Mouse (Mus musculus) gastrocnemius, adult 8-10 months (tissue): ENCODE results near the gene Ednrb. TPM values are rescaled to one million over a fixed set of nuclear protein-coding genes. Genes with fewer than 3 reads are reported as not detected.

Source experiments
- DNase-seq, 2 experiments: peaks; one replicate each; pipeline ENCODE4 v3.0.0; 2022; ENCODE audit warnings: low spot score in 2 of 2
- total RNA-seq, 4 experiments: library from RNA; stranded (reverse); gene quantifications; 2 replicates each; pipeline ENCODE4 v1.2.4; 2022

The Ednrb gene
- total RNA-seq, result 1 to 10 TPM; 4.0 to 6.4 (median 5.2) TPM

GRCm38 (mm10) chr14:103844011-103844549, at the start of gene Ednrb:
Gene Ednrb, minus strand, starts transcription at chr14:103844402.
- no peak for DNase-seq

GRCm38 (mm10) chr14:103892411-103892938, 48.3 kb upstream of the Ednrb start:
- DNase-seq, result no peak

GRCm38 (mm10) chr14:103890761-103891160, 46.6 kb upstream of the Ednrb start:
- DNase-seq, result no peak

GRCm38 (mm10) chr14:103884892-103885575, 40.8 kb upstream of the Ednrb start:
- no peak for DNase-seq

- DNase-seq, result no peak
These were observed 38.7 kb upstream of the Ednrb start for GRCm38 (mm10) chr14:103882943-103883342.

- DNase-seq, result no peak
These were observed 32.9 kb upstream of the Ednrb start for GRCm38 (mm10) chr14:103877117-103877516.

- DNase-seq, result no peak
These were observed 32.4 kb upstream of the Ednrb start for GRCm38 (mm10) chr14:103876598-103876997.

- DNase-seq, result no peak
These were observed 22.4 kb upstream of the Ednrb start for GRCm38 (mm10) chr14:103866636-103867035.

- no peak for DNase-seq
These were observed 21.0 kb upstream of the Ednrb start for GRCm38 (mm10) chr14:103865226-103865625.

GRCm38 (mm10) chr14:103850071-103850845, 6.1 kb upstream of the Ednrb start:
- no peak for DNase-seq

GRCm38 (mm10) chr14:103845716-103846115, 1.5 kb upstream of the Ednrb start:
- DNase-seq, result no peak

- no peak for DNase-seq
These were observed 742 bp upstream of the Ednrb start for GRCm38 (mm10) chr14:103844944-103845343.

- DNase-seq, result peak in 1 of 2 experiments; percentile 5
These were observed 716 bp downstream of the Ednrb start for GRCm38 (mm10) chr14:103843371-103844001.

GRCm38 (mm10) chr14:103842896-103843295, 1.3 kb downstream of the Ednrb start:
- DNase-seq, result no peak

GRCm38 (mm10) chr14:103840436-103840835, 3.8 kb downstream of the Ednrb start:
- DNase-seq, result no peak

- DNase-seq, result no peak
These were observed 5.3 kb downstream of the Ednrb start for GRCm38 (mm10) chr14:103838887-103839286.

GRCm38 (mm10) chr14:103834589-103834988, 9.6 kb downstream of the Ednrb start:
- no peak for DNase-seq

- DNase-seq, result no peak
These were observed 10.1 kb downstream of the Ednrb start for GRCm38 (mm10) chr14:103834147-103834546.

GRCm38 (mm10) chr14:103832472-103832871, 11.7 kb downstream of the Ednrb start:
- DNase-seq, result no peak

GRCm38 (mm10) chr14:103831007-103831406, 13.2 kb downstream of the Ednrb start:
- no peak for DNase-seq

- no peak for DNase-seq
These were observed 17.9 kb downstream of the Ednrb start for GRCm38 (mm10) chr14:103826343-103826742.

- no peak for DNase-seq
These were observed 18.3 kb downstream of the Ednrb start for GRCm38 (mm10) chr14:103825934-103826333.
